Mouse (Mus musculus): ENCODE measurements at regions not wholly inside any gene's neighbourhood (a gene's known extent, or its start where the extent isn't known, plus 50 kb on each side); places are given as distances from the start of the nearest gene placed in this dataset.

- TF ChIP-seq POLR2A (IDR thresholded peaks at IDR 0.05; ENCODE audit: control insufficient read depth, extremely low read depth, insufficient read depth, low read length, poor library complexity), result no peak
- no peak for TF ChIP-seq CTCF (IDR thresholded peaks at IDR 0.05; ENCODE audit: borderline replicate concordance, control insufficient read depth, extremely low read depth, insufficient read depth, low read length, poor library complexity)
Measured at GRCm38 (mm10) chr2:160552121-160552669, 93.5 kb upstream of the Top1 start.

All from thymus, adult 2 months (tissue).